Mouse (Mus musculus): Measurements from ENCODE around the gene Marveld3.

DNA sequence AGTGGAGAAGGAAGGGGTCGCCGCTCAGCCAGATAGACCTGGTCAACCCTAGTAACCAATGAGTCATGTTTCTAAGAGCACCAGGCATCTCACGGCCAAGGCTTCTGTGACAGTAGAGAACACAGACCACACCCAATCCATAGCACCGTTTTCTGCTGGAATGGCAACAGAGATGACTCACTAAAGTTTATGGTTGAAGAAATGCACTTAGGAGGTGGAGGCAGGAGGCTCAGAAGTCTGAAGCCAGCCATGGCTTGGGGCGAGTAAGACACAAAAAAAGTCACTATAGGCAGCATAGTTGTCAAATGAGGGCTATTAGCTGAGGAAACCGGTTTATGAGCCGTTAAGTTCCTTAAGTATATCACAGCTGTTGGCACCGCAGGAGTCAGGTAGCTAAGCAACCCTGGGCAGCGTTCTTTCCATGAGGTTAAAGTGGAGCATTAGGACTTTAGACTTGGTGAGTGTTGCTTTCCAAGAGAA lies 16.8 kb downstream of the Marveld3 start:
- TF ChIP-seq CTCF (IDR thresholded peaks at IDR 0.05; ENCODE audit: low read depth, low read length) (no peak), POLR2A (IDR thresholded peaks at IDR 0.05; ENCODE audit: borderline replicate concordance, low read depth, low read length) (no peak)
